Mouse (Mus musculus): ENCODE data around the gene Zic1.

DNA sequence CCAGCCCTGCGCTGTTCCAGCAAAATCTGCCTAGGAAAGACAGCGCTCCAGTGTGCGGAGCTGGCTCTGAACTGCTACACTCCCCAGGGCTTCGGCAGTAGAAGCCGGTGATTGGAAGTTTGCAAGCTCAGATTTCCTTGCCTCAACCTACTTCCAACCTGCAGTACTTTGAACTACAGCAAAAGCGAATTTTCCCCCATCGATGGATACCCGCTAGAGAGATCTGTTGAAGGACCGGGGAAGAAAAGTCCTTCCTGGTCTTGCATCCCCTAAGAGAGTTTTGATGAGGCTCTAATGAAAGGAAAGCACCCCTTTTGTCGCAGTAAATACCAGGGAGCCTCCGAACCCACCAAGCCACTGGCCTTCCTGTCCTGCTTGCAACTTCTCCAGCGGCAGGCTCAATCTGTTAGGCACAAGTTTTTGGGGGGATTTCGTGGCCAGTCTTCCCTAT lies 13.6 kb downstream of the Zic1 start:
- TF ChIP-seq USF1 (IDR thresholded peaks at IDR 0.05; ENCODE audit: low read depth) = no peak
- no peak for TF ChIP-seq CTCF (IDR thresholded peaks at IDR 0.05; ENCODE audit: control insufficient read depth, insufficient read depth, insufficient read length)
- no peak for TF ChIP-seq MYOD1 (IDR thresholded peaks at IDR 0.05; ENCODE audit: control insufficient read depth, insufficient read length, low read depth)

Data from C2C12 (cell line).